Mouse (Mus musculus) midbrain, embryonic 14.5 days (tissue): ENCODE measurements around the gene Pgpep1. TPM values are rescaled to one million over a fixed set of nuclear protein-coding genes. Genes with fewer than 3 reads are reported as not detected.
A peak's percentile ranks its signal among the peaks of the same experiment; 100 is the strongest.

Experiments
- ATAC-seq: fragments of 200-750 bp; cut with Nextera tagmentation; 2 replicates; pipeline ENCODE4 v1.8.0; 2017; ENCODE audit warnings: moderate number of reproducible peaks, moderate library complexity; ENCODE audit not compliant: low FRiP score, low TSS enrichment
- DNase-seq: peaks from one replicate; pipeline ENCODE4 v3.0.0-alpha.2; 2015
- H3K27ac ChIP-seq: fragments of 300-500 bp; sonication (generic); replicated peaks from 2 replicates; pipeline ENCODE4 v1.5.1; 2014; ENCODE audit warnings: mild to moderate bottlenecking, low read depth, low read length, moderate library complexity
- H3K27me3 ChIP-seq: fragments of 300-500 bp; sonication (generic); 2 replicates; pipeline ENCODE4 v1.6.1; 2014; ENCODE audit warnings: low read length, control low read depth, mixed read lengths; ENCODE audit not compliant: control insufficient read depth, insufficient read depth
- H3K36me3 ChIP-seq: fragments of 300-500 bp; sonication (generic); 2 replicates; pipeline ENCODE4 v1.6.1; 2014; ENCODE audit warnings: low read length, control low read depth; ENCODE audit not compliant: control insufficient read depth, insufficient read depth
- H3K4me1 ChIP-seq: fragments of 300-500 bp; sonication (generic); 2 replicates; pipeline ENCODE4 v1.6.1; 2014; ENCODE audit warnings: mild to moderate bottlenecking, antibody characterized with exemption, low read length, control low read depth; ENCODE audit not compliant: control insufficient read depth, insufficient read depth
- H3K4me2 ChIP-seq: fragments of 300-500 bp; sonication (generic); 2 replicates; pipeline ENCODE4 v1.6.1; 2014; ENCODE audit warnings: mild to moderate bottlenecking, low read length, moderate library complexity
- H3K4me3 ChIP-seq: fragments of 300-500 bp; sonication (generic); replicated peaks from 2 replicates; pipeline ENCODE4 v1.5.1; 2014; ENCODE audit warnings: low read depth, low read length
- H3K9ac ChIP-seq: fragments of 300-500 bp; sonication (generic); replicated peaks from 2 replicates; pipeline ENCODE4 v1.6.1; 2014; ENCODE audit warnings: mild to moderate bottlenecking, low read length, moderate library complexity
- H3K9me3 ChIP-seq: fragments of 300-500 bp; sonication (generic); 2 replicates; pipeline ENCODE4 v1.6.1; 2016; ENCODE audit warnings: low read length, control low read depth, mixed read lengths; ENCODE audit not compliant: control insufficient read depth
- WGBS: fragments of 180-500 bp; shearing (Covaris S2); extraction: QIAGEN DNeasy Blood & Tissue Kit; methylation state at CpG from one replicate; pipeline ENCODE4 v1.1.7; 2014; 5-methylcytosine and 5-hydroxymethylcytosine counted together
- polyA plus RNA-seq: library from polyadenylated mRNA; unstranded; fragments of >200 nt; fragmentation: Nextera tagmentation; extraction: Ambion mirVana; gene quantifications from 2 replicates; pipeline ENCODE4 v1.2.1, GENCODE M21; 2014

Pgpep1 gene
- polyA plus RNA-seq, 1 experiment from 2014 or later: 95.8 TPM

GRCm38 (mm10) chr8:70649324-70649723 is 10.9 kb downstream of the Pgpep1 start:
- H3K27ac ChIP-seq: peak overlapping the region; percentile 58; the same call in 1 of the 2 replicates
- DNase-seq: peak; percentile 88
- H3K4me1 ChIP-seq: 0 out of 2 replicates have a peak, but pooled peaks cover 14% of the 10 kb centered on the region
- ATAC-seq: peak; percentile 71
- H3K9me3 ChIP-seq: no peaks in the 10 kb centered on the region
- no peak overlapping the region for H3K9ac ChIP-seq
- H3K4me2 ChIP-seq: no peak overlapping the region; the same call in 1 of the 2 replicates
- H3K4me3 ChIP-seq: no peak overlapping the region
- WGBS: 51% methylated on average over 4 of the region's 4 CpGs
- H3K27me3 ChIP-seq: no peaks in the 10 kb centered on the region
- peaks cover 27% of the 10 kb centered on the region for H3K36me3 ChIP-seq

- DNase-seq: no peak
- WGBS: 65% methylated on average over 3 of the region's 3 CpGs
- H3K4me1 ChIP-seq: 0 out of 2 replicates have a peak, but pooled peaks cover 14% of the 10 kb centered on the region
- no peak overlapping the region for H3K4me3 ChIP-seq
- H3K27ac ChIP-seq: peak overlapping the region; percentile 38; the same call in 1 of the 2 replicates
- no peak for ATAC-seq
- H3K27me3 ChIP-seq: no peaks in the 10 kb centered on the region
- no peak overlapping the region for H3K9ac ChIP-seq
- H3K4me2 ChIP-seq: no peak overlapping the region
- no peaks in the 10 kb centered on the region for H3K9me3 ChIP-seq
- H3K36me3 ChIP-seq: peaks cover 24% of the 10 kb centered on the region
These were observed 11.3 kb downstream of the Pgpep1 start for GRCm38 (mm10) chr8:70648921-70649320.

GRCm38 (mm10) chr8:70648164-70648442 is 12.1 kb downstream of the Pgpep1 start:
- Histone ChIP-seq H3K4me1 (0 out of 2 replicates have a peak, but pooled peaks cover 14% of the 10 kb centered on the region), H3K9me3 (no peaks in the 10 kb centered on the region), H3K4me3 (no peak overlapping the region), H3K9ac (no peak overlapping the region), H3K27ac (no peak overlapping the region), H3K27me3 (no peaks in the 10 kb centered on the region), H3K36me3 (peaks cover 24% of the 10 kb centered on the region), H3K4me2 (no peak overlapping the region)
- DNase-seq (no peak), ATAC-seq (no peak)
- WGBS: 42% methylated on average over 1 of the region's 1 CpGs

- H3K27me3 ChIP-seq: no peaks in the 10 kb centered on the region
- H3K9ac ChIP-seq: no peak overlapping the region
- no peaks in the 10 kb centered on the region for H3K9me3 ChIP-seq
- DNase-seq: no peak
- no peak overlapping the region for H3K4me2 ChIP-seq
- 0 out of 2 replicates have a peak, but pooled peaks cover 14% of the 10 kb centered on the region for H3K4me1 ChIP-seq
- H3K27ac ChIP-seq: 0 out of 2 replicates have a peak overlapping the region, but pooled peaks have one; percentile 13
- peaks cover 24% of the 10 kb centered on the region for H3K36me3 ChIP-seq
- 58% methylated on average over 8 of the region's 8 CpGs for WGBS
- ATAC-seq: no peak
- no peak overlapping the region for H3K4me3 ChIP-seq
These were observed 12.6 kb downstream of the Pgpep1 start for GRCm38 (mm10) chr8:70647343-70648163.

GRCm38 (mm10) chr8:70646775-70647174 is 13.4 kb downstream of the Pgpep1 start:
- peaks cover 18% of the 10 kb centered on the region for H3K36me3 ChIP-seq
- ATAC-seq (no peak), DNase-seq (no peak)
- H3K4me3 ChIP-seq: no peak overlapping the region
- H3K27me3 ChIP-seq: no peaks in the 10 kb centered on the region
- H3K4me2 ChIP-seq: no peak overlapping the region
- no peak overlapping the region for H3K27ac ChIP-seq
- H3K4me1 ChIP-seq: 0 out of 2 replicates have a peak, but pooled peaks cover 14% of the 10 kb centered on the region
- H3K9ac ChIP-seq: 0 out of 2 replicates have a peak overlapping the region, but pooled peaks have one; percentile 17
- H3K9me3 ChIP-seq: no peaks in the 10 kb centered on the region

- Histone ChIP-seq H3K27me3 (no peaks in the 10 kb centered on the region), H3K27ac (no peak overlapping the region), H3K9me3 (no peaks in the 10 kb centered on the region), H3K36me3 (peaks cover 15% of the 10 kb centered on the region), H3K4me3 (no peak overlapping the region), H3K9ac (no peak overlapping the region), H3K4me1 (0 out of 2 replicates have a peak, but pooled peaks cover 14% of the 10 kb centered on the region), H3K4me2 (no peak overlapping the region)
- ATAC-seq (no peak), DNase-seq (no peak)
- 66% methylated on average over 6 of the region's 6 CpGs for WGBS
These were observed 13.8 kb downstream of the Pgpep1 start for GRCm38 (mm10) chr8:70646369-70646768.

GRCm38 (mm10) chr8:70645501-70646224 is 14.5 kb downstream of the Pgpep1 start:
- Histone ChIP-seq H3K36me3 (peaks cover 10% of the 10 kb centered on the region), H3K4me2 (no peak overlapping the region), H3K27ac (no peak overlapping the region), H3K9ac (no peak overlapping the region), H3K9me3 (no peaks in the 10 kb centered on the region), H3K4me3 (no peak overlapping the region), H3K4me1 (0 out of 2 replicates have a peak, but pooled peaks cover 14% of the 10 kb centered on the region), H3K27me3 (no peaks in the 10 kb centered on the region)
- 61% methylated on average over 17 of the region's 17 CpGs for WGBS
- ATAC-seq: no peak
- no peak for DNase-seq

GRCm38 (mm10) chr8:70644065-70644464 is 16.1 kb downstream of the Pgpep1 start:
- Histone ChIP-seq H3K4me1 (0 out of 2 replicates have a peak, but pooled peaks cover 4% of the 10 kb centered on the region), H3K27ac (no peak overlapping the region), H3K9ac (no peak overlapping the region), H3K36me3 (no peaks in the 10 kb centered on the region), H3K4me2 (no peak overlapping the region), H3K4me3 (no peak overlapping the region), H3K27me3 (no peaks in the 10 kb centered on the region), H3K9me3 (no peaks in the 10 kb centered on the region)
- DNase-seq (no peak), ATAC-seq (no peak)
- 77% methylated on average over 2 of the region's 2 CpGs for WGBS
